Mouse (Mus musculus) thymus, postnatal 10 days (tissue): Measurements from ENCODE around the gene Crygb.

Experiments
- DNase-seq, 2 experiments: peaks; one replicate each; pipeline ENCODE4 v3.0.0; 2021; ENCODE audit warnings: low spot score in 2 of 2

Crygb gene

DNA sequence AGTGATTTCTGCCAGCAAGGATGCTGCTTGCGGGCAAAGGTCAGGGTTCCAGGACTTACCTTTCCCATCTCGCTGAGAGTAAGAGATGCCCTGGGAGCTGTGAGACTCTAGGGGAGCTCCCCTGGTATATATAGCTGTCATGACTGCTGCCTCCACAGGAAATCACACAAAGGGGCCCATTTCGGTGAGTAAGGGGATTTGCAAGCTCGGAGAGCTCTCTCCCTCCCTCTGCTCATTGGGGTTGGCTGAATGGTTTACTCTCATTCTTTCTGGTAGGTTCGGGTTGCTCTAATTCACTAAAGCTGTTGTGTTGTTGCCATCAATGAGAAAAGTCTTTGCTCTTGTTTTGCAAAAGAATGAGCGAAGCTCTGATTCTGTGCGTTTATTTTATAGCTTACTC, at the start of gene Crygb:
Gene Crygb, minus strand, starts transcription at position 101 of the 400 bp plus-strand sequence.
- no peak for DNase-seq

DNA sequence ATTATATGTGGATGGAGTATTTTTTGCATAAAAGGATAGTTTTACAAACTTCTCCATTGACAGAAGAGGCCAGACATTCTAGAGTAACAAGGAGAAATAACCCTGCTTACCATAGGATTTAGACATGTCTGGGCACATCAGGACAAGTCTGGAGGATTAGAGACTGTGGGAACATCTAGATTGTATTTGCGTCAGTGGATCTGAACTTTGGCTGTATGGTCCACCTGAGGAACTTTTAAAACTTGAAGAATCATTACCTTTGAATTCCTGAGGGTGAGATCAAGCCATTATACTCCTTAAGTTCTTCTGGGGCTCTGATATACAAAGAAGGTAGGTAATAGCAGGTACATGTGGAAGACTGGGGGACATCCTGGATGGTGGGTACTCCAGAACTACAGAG, 49.6 kb upstream of the Crygb start:
- no peak for DNase-seq

- DNase-seq = no peak
These were observed 48.1 kb upstream of the Crygb start for GRCm38 (mm10) chr1:65130226-65130625.

DNA sequence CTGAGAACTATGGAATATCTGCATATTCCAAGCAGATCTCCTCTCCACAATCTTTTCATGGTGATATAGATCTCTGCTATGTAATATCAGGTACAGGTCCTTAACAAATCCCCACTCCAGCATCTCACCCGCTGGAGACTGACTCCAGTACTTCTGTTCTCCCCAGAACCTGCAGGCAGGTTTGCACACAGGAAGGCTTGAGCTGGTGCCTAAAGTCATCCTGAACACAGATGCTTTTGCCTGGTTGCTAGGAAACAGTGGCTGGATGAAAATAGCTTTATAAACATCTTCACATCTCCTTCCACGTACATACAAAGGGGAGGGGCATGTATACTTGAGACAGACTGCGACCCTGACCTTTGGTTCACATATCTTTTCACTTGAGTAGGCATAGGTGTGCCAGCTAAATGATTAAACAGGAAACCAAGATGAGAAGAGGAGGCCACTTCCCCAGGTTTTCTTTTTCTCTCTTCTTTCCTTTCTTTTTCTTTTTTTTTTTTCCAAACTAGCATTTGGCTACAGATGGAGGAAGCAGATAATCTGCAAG, 47.6 kb upstream of the Crygb start:
- no peak for DNase-seq

- DNase-seq = no peak
These were observed 40.7 kb upstream of the Crygb start, which contains the start of gene D630023F18Rik for GRCm38 (mm10) chr1:65122574-65123372. TSS of gene D630023F18Rik (minus strand) at chr1:65123214.

DNA sequence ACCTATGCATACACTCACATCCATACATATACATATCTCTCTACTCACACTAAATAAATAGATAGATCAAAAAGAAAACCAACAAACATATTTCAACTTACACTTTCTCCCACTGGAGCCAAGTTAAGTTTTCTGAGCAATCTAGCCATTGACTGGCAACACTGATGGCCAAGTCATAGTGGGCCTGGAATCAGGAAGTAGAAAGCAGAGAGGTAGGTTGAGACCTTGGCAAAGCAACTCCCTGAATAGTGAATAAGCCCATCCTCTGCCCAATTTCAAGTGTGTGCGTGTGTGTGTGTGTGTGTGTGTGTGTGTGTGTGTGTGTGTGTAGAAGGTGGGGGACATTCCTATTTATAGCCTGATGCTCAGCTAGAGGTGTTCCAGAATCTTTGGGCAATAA, 37.4 kb upstream of the Crygb start, which contains the start of gene Gm28845:
Gene Gm28845, minus strand, starts transcription at position 121 of the 400 bp plus-strand sequence.
- no peak for DNase-seq

GRCm38 (mm10) chr1:65118150-65118913, 36.2 kb upstream of the Crygb start:
- DNase-seq = no peak

GRCm38 (mm10) chr1:65113536-65114172, 31.6 kb upstream of the Crygb start:
- DNase-seq = no peak

DNA sequence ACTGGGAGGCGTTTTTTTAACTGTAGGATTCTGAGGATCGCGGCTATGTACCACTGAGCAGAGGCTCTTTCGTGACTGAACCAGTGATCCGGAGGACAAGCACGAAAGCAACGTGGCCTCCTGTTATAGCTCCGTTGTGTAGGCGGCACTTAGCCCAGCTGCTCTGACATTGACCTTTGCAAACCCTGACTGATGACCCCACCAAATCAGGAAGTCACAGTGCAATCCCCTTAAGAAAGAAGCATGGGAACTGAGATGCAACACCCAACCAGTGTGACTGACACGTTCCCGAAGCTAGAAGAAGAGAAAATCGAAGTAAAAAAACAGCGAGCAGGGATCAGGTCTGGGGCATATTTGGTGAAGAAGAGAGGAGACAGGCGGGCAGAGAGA, 30.7 kb upstream of the Crygb start:
- DNase-seq = no peak

DNA sequence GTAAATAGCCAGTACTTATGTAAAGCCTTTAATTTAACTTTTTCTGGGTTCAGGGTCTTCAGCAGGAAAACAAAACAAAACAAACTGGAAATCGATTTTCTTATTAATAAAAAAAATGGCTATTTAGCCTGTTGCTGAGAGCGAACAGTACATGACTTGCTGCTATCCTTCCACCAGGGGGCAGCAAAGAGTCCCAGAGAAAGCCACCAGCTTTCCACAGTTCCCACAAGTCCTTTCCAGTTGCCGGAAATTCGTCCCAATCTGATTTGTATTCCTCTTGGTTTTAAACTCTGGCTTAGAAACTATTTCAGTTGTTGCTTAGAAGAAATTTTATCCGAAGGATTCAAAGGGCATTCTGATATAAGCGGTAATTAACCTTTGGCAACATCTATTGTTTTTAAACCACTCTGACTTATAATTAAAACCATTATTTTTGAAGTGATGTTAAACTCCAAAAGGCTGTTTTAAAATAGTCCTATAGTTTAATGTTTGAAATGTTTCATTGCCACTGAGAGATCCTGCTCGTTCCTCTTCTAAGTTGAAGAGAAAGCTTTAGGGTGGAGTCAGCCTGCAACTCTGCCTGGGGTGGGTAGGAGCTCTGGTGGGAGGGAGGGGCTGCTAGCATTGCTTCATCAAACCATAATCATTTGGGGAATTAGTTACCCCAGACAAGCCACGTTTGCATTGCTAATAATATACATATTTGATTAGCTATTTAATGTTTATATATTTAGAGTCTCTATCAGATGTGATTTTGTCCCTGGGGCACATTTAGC, 30.1 kb upstream of the Crygb start:
- DNase-seq = peak in 1 of 2 experiments; percentile 33

DNA sequence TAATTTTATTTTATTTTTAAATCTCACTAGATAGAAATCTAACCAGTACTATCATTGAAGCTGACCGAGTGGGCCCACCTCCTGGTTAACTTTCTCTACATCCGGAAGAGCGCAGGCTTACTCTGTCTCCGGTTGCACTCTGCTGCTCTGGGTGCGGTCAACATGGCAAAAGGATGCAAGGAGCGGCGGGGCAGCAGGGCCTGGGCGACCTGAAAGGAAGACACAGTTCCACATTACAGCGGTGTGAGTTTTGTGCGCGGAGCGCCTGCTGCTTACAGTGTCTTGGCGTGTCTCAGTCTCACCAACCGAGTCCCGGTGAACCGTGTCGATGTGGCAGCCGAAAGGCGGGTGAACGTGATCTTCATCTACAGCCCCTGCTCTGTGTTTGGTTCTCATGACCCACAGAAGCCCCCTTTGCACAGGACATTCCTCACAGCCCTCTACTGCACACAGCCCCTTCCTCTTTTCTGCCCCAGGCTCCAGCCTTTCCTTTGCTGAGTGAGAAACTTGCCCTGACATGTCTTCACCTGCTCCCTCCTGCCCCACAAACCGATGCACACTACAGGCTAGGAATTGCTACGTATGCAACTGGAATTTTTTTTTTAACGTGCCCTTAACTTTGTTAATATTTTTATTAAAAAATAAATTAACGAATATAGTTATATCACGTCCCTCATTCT, 27.8 kb upstream of the Crygb start:
- no peak for DNase-seq

DNA sequence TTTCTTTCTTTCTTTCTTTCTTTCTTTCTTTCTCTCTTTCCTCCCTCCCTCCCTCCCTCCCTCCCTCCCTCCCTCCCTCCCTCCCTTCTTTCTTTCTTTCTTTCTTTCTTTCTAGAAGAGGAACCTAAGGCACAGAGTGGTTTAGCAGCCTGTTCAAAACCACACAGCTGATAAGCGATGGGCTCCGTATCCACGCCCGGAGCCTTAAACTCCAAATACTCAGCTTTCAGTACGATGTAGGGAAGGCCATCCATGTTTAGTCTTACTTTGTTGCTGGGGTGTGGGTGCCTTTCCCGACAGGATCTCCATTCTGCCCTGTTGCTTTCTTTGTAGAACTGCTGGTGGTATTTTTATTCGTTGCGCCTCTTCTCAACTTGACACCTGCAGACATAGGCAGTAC, 27.1 kb upstream of the Crygb start:
- no peak for DNase-seq

- no peak for DNase-seq
These were observed 25.7 kb upstream of the Crygb start for GRCm38 (mm10) chr1:65107654-65108279.

DNA sequence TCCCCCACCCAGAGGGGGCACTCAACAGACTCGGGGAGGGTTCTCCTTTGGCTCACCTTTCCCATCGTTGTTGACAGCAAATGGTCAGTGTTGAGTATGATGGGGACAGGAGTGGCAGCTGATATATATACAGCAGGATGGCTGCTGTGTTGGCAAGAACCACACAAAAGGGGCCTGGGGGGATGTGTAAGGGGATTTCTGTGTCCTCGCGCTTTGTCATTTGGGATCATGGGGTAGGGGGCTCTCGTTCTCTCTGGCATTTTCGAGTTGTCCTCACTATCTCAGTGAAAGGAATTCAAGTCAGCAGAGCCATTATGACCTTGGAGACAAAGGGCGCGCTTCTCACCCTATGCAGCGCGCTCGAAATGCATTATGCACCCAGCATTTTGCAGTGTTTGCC, 21.2 kb upstream of the Crygb start, which contains the start of gene Cryga:
Gene Cryga, minus strand, starts transcription at position 101 of the 400 bp plus-strand sequence.
- no peak for DNase-seq

- no peak for DNase-seq
These were observed 14.9 kb upstream of the Crygb start for GRCm38 (mm10) chr1:65096953-65097352.

GRCm38 (mm10) chr1:65091566-65091965, 9.5 kb upstream of the Crygb start:
- no peak for DNase-seq

DNA sequence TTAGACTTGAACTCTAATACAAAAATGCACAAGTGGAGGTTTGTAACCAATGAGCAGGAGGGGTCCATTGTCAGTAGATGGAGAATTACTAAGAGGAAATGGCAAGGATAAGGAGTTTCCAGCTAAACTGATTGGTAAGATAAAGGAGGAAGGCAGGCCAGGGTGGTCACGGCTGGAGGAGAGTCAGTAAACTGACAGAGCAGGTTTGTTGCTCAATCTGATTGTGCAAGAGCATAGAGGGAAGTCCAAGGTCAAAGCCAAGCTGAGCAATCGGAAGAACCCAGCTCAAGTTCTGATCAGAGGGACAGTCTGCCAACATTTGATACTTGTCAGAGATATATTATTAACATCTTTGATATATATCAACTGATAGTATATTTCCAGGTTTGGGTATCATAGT, 8.3 kb upstream of the Crygb start:
- DNase-seq = no peak

DNA sequence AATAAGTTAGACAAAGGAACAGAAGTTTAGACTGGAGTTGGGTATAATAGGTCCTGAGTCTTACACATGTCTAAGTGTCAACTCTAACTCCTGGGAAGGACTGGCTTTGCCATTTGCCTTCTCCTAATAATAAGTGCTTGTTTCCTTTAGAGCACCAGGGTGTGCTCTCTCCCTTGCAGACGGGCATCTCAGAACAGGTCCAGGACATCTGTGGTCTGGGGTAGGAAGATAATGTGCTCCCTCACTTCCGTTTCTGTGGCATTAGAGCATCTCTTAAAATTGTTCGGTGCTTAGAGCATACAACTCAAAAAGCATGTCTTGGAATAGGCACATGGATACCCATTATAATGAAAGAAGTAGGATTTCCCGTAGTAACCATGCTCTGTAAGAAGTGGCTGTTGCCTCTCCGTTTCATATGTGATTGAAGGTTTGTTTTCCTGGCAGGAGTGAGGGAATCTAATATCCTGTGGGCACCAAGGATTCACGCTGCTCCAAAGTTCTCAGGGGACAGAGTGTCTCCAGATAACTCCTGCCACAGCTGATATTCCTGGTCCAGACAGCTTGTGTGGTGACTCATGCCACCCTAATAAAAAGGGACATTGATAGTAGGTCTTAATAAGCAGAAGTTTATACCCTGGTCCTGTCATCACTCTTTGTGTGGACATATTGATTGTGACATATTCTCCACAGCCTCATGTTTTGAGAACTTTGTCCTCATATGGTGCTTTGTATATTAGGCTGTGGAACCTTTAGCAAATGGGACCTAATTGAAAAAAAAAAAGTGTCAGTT, 6.7 kb upstream of the Crygb start:
- no peak for DNase-seq

DNA sequence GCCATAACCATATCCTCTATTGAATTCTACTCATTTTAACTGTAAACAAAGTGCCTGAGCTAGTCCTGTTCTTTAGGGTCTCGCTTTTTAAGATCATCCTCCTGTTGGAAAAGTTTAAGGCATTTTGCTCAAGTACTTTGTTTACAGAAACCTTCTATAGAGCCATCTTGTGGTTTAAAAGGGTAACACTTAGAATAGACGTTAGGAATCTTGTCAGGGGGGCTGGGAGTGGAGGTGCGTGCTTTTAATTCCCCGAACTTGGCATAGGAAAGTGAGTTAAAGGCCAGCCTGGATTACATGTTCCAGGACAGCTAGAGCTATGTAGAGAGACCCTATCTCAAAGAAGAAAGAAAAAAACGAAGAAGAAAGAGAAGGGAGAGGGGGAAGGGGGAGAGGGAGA, 6.5 kb downstream of the Crygb start:
- no peak for DNase-seq
